Mouse (Mus musculus) intestine, postnatal 0 days (tissue): ENCODE measurements around the gene Dock11. TPM values are rescaled to one million over a fixed set of nuclear protein-coding genes. Genes with fewer than 3 reads are reported as not detected.
A peak's percentile ranks its signal among the peaks of the same experiment; 100 is the strongest.

ENCODE experiments used
- ATAC-seq: fragments of 200-750 bp; cut with Nextera tagmentation; 2 replicates; pipeline ENCODE4 v1.8.0; 2017; ENCODE audit warnings: mild to moderate bottlenecking, moderate TSS enrichment, moderate library complexity
- H3K27ac ChIP-seq: fragments of 300-500 bp; sonication (generic); 2 replicates; pipeline ENCODE4 v1.5.1; 2014; ENCODE audit warnings: mild to moderate bottlenecking, low read depth, low read length, moderate library complexity
- H3K27me3 ChIP-seq: fragments of 300-500 bp; sonication (generic); replicated peaks from 2 replicates; pipeline ENCODE4 v1.6.1; 2014; ENCODE audit warnings: low read length, mixed read lengths; ENCODE audit not compliant: control insufficient read depth, insufficient read depth
- H3K36me3 ChIP-seq: fragments of 300-500 bp; sonication (generic); 2 replicates; pipeline ENCODE4 v1.6.1; 2014; ENCODE audit warnings: mild to moderate bottlenecking, moderate library complexity; ENCODE audit not compliant: control insufficient read depth, insufficient read depth
- H3K4me1 ChIP-seq: fragments of 300-500 bp; sonication (generic); replicated peaks from 2 replicates; pipeline ENCODE4 v1.6.1; 2014; ENCODE audit warnings: antibody characterized with exemption, low read length, mixed read lengths; ENCODE audit not compliant: control insufficient read depth, insufficient read depth
- H3K4me2 ChIP-seq: fragments of 300-500 bp; sonication (generic); replicated peaks from 2 replicates; pipeline ENCODE4 v1.6.1; 2014; ENCODE audit warnings: low read depth, mild to moderate bottlenecking, moderate library complexity
- H3K4me3 ChIP-seq: fragments of 300-500 bp; sonication (generic); 2 replicates; pipeline ENCODE4 v1.5.1; 2014; ENCODE audit warnings: low read depth, low read length
- H3K9ac ChIP-seq: fragments of 300-500 bp; sonication (generic); 2 replicates; pipeline ENCODE4 v1.6.1; 2014; ENCODE audit warnings: mild to moderate bottlenecking, low read depth, low read length
- H3K9me3 ChIP-seq: fragments of 300-500 bp; sonication (generic); 2 replicates; pipeline ENCODE4 v1.6.1; 2016; ENCODE audit warnings: mixed run types; ENCODE audit not compliant: control insufficient read depth
- CTCF ChIP-seq: sonication (generic); IDR thresholded peaks from 2 replicates; pipeline ENCODE4 v1.5.1; 2016; ENCODE audit warnings: low read depth, mild to moderate bottlenecking, control low read depth, antibody characterized with exemption, moderate library complexity
- WGBS: fragments of 180-500 bp; shearing (Covaris S2); extraction: QIAGEN DNeasy Blood & Tissue Kit; methylation state at CpG from one replicate; pipeline ENCODE4 v1.1.7; 2014; 5-methylcytosine and 5-hydroxymethylcytosine counted together
- polyA plus RNA-seq: library from polyadenylated mRNA; unstranded; fragments of >200 nt; fragmentation: Nextera tagmentation; extraction: Ambion mirVana; gene quantifications from 2 replicates; pipeline ENCODE4 v1.2.1, GENCODE M21; 2015

Gene Dock11
- polyA plus RNA-seq = 3.2 TPM in 2 replicates

- no peak for TF ChIP-seq CTCF
- 20% methylated on average over 19 of the region's 38 CpGs for WGBS
- Histone ChIP-seq H3K36me3 (no peaks in the 10 kb centered on the region), H3K9me3 (no peaks in the 10 kb centered on the region), H3K4me1 (no peaks in the 10 kb centered on the region), H3K9ac (peak within 1 kb of the TSS; percentile 40; the same call in 1 of the 2 replicates), H3K27me3 (no peaks in the 10 kb centered on the region), H3K4me2 (peak within 1 kb of the TSS; percentile 74), H3K27ac (no peak within 1 kb of the TSS), H3K4me3 (peak within 1 kb of the TSS; percentile 57)
- ATAC-seq = peak; percentile 90
These were observed at the start of gene Dock11 for GRCm38 (mm10) chrX:35888087-35888895. Gene Dock11, plus strand, starts transcription at chrX:35888832.

- ATAC-seq = no peak
- Histone ChIP-seq H3K9me3 (no peaks in the 10 kb centered on the region), H3K4me1 (no peaks in the 10 kb centered on the region), H3K27ac (no peak overlapping the region), H3K27me3 (no peaks in the 10 kb centered on the region), H3K4me3 (no peak overlapping the region), H3K9ac (no peak overlapping the region), H3K4me2 (no peak overlapping the region), H3K36me3 (no peaks in the 10 kb centered on the region)
- whole genome bisulfite sequencing = 61% methylated on average over 1 of the region's 1 CpGs
- TF ChIP-seq CTCF = peak; percentile 69
These were observed 8.9 kb upstream of the Dock11 start for GRCm38 (mm10) chrX:35879703-35880102.

- peak overlapping the region; percentile 57 for H3K4me3 ChIP-seq
- peak overlapping the region; percentile 40; the same call in 1 of the 2 replicates for H3K9ac ChIP-seq
- no peak for TF ChIP-seq CTCF
- no peaks in the 10 kb centered on the region for H3K9me3 ChIP-seq
- no peaks in the 10 kb centered on the region for H3K4me1 ChIP-seq
- no peaks in the 10 kb centered on the region for H3K27me3 ChIP-seq
- H3K4me2 ChIP-seq = peak overlapping the region; percentile 74
- WGBS = 9% methylated on average over 42 of the region's 58 CpGs
- ATAC-seq = peak; percentile 53
- H3K36me3 ChIP-seq = no peaks in the 10 kb centered on the region
- H3K27ac ChIP-seq = no peak overlapping the region
These were observed 540 bp downstream of the Dock11 start for GRCm38 (mm10) chrX:35888945-35889799.

- Histone ChIP-seq H3K27me3 (no peaks in the 10 kb centered on the region), H3K4me1 (no peaks in the 10 kb centered on the region), H3K36me3 (no peaks in the 10 kb centered on the region), H3K4me3 (peak overlapping the region; percentile 57), H3K27ac (no peak overlapping the region), H3K4me2 (peak overlapping the region; percentile 74), H3K9ac (0 out of 2 replicates have a peak overlapping the region, but pooled peaks have one; percentile 40), H3K9me3 (no peaks in the 10 kb centered on the region)
- no peak for TF ChIP-seq CTCF
- ATAC-seq = no peak
- 14% methylated on average over 8 of the region's 8 CpGs for WGBS
These were observed 1.1 kb downstream of the Dock11 start for GRCm38 (mm10) chrX:35889800-35890106.

GRCm38 (mm10) chrX:35891534-35892125, 3.0 kb downstream of the Dock11 start:
- Histone ChIP-seq H3K27ac (no peak overlapping the region), H3K9ac (no peak overlapping the region), H3K4me1 (no peaks in the 10 kb centered on the region), H3K36me3 (no peaks in the 10 kb centered on the region), H3K4me2 (no peak overlapping the region), H3K4me3 (no peak overlapping the region), H3K27me3 (no peaks in the 10 kb centered on the region), H3K9me3 (no peaks in the 10 kb centered on the region)
- no peak for TF ChIP-seq CTCF
- no peak for ATAC-seq
- 66% methylated on average over 5 of the region's 5 CpGs for WGBS

- no peak overlapping the region for H3K4me2 ChIP-seq
These were observed 3.7 kb downstream of the Dock11 start for GRCm38 (mm10) chrX:35892377-35892776.

More at GRCm38 (mm10) chrX:35892377-35892776, 3.7 kb downstream of the Dock11 start:
- no peak overlapping the region for H3K27ac ChIP-seq
- TF ChIP-seq CTCF = no peak
- H3K9ac ChIP-seq = no peak overlapping the region
- no peaks in the 10 kb centered on the region for H3K4me1 ChIP-seq
- no peaks in the 10 kb centered on the region for H3K27me3 ChIP-seq
- ATAC-seq = no peak
- no peak overlapping the region for H3K4me3 ChIP-seq
- no peaks in the 10 kb centered on the region for H3K36me3 ChIP-seq
- H3K9me3 ChIP-seq = no peaks in the 10 kb centered on the region
- 75% methylated on average over 5 of the region's 5 CpGs for WGBS
